Mouse (Mus musculus) frontal cortex, postnatal 36 days (tissue): ENCODE results near the gene Hist1h3a.
"Not testable (repeated sequence)": the region's sequence is repeated elsewhere in the genome, so short reads cannot be mapped to it uniquely, and the experiment has no call there.

Experiments
- DNase-seq, 2 experiments: peaks; one replicate each; pipeline ENCODE4 v3.0.0; 2022; ENCODE audit warnings: low spot score in 2 of 2

The Hist1h3a gene

GRCm38 (mm10) chr13:23761871-23762821, at the start of gene Hist1h3a:
Gene Hist1h3a (minus strand): TSS chr13:23762386.
- DNase-seq, result peak; percentile 58 to 83

GRCm38 (mm10) chr13:23806422-23807052, 44.4 kb upstream of the Hist1h3a start, which contains the start of gene Slc17a2:
Gene Slc17a2 (plus strand): TSS chr13:23806993.
- DNase-seq, result no peak

- DNase-seq, result no peak
These were observed 42.3 kb upstream of the Hist1h3a start for GRCm38 (mm10) chr13:23804532-23804931.

- DNase-seq, result no peak
These were observed 37.2 kb upstream of the Hist1h3a start for GRCm38 (mm10) chr13:23799405-23799804.

GRCm38 (mm10) chr13:23792520-23792919, 30.3 kb upstream of the Hist1h3a start:
- peak; percentile 20 to 60 for DNase-seq

- no peak for DNase-seq
These were observed 16.8 kb upstream of the Hist1h3a start for GRCm38 (mm10) chr13:23779025-23779424.

- no peak for DNase-seq
These were observed 16.2 kb upstream of the Hist1h3a start for GRCm38 (mm10) chr13:23778339-23778738.

- DNase-seq, result peak; percentile 44 to 53
These were observed 10.6 kb upstream of the Hist1h3a start for GRCm38 (mm10) chr13:23772561-23773313.

- DNase-seq, result not testable (repeated sequence)
These were observed 7.4 kb upstream of the Hist1h3a start, which contains the start of gene Trim38 for GRCm38 (mm10) chr13:23769613-23770012. Gene Trim38 (plus strand): TSS chr13:23769913.

GRCm38 (mm10) chr13:23768834-23769397, 6.7 kb upstream of the Hist1h3a start:
- no peak for DNase-seq

GRCm38 (mm10) chr13:23766772-23767171, 4.6 kb upstream of the Hist1h3a start:
- no peak for DNase-seq

GRCm38 (mm10) chr13:23765172-23765513, 3.0 kb upstream of the Hist1h3a start:
- DNase-seq, result no peak

- no peak for DNase-seq
These were observed 2.4 kb upstream of the Hist1h3a start for GRCm38 (mm10) chr13:23764324-23765171.

- peak; percentile 81 to 90 for DNase-seq
These were observed 1.6 kb upstream of the Hist1h3a start, which contains the start of gene Hist1h1a for GRCm38 (mm10) chr13:23763586-23764323. Gene Hist1h1a (plus strand): TSS chr13:23763666.

- DNase-seq, result no peak
These were observed 1.0 kb upstream of the Hist1h3a start for GRCm38 (mm10) chr13:23763242-23763585.

- peak; percentile 99 for DNase-seq
These were observed 968 bp downstream of the Hist1h3a start, which contains the start of gene Hist1h4a for GRCm38 (mm10) chr13:23760972-23761864. Gene Hist1h4a (minus strand): TSS chr13:23761230.

GRCm38 (mm10) chr13:23760240-23760971, 1.8 kb downstream of the Hist1h3a start:
- no peak for DNase-seq

GRCm38 (mm10) chr13:23759916-23760239, 2.3 kb downstream of the Hist1h3a start:
- no peak for DNase-seq
